ENCODE assay signal across 8 mouse cellular contexts in genomic region chr4:131825830-131826229, GRCm38 (mm10). TPM values are rescaled to one million over a fixed set of nuclear protein-coding genes. Genes with fewer than 3 reads are reported as not detected.
DNase-seq lines count a peak whose midpoint lies in the region; TF ChIP-seq lines count a peak whose summit lies in the region.

No protein-coding gene starts in this region.

- TF ChIP-seq CTCF in testis, adult 2 months (IDR thresholded peaks at IDR 0.05; ENCODE audit: control insufficient read depth, insufficient read depth, insufficient replicate concordance, low read depth, low read length), result peak; percentile 86; the same call in 1 of the 2 replicates
- TF ChIP-seq CTCF in small intestine, adult 2 months (IDR thresholded peaks at IDR 0.05; ENCODE audit: extremely low read depth, insufficient read length, insufficient replicate concordance, low read depth, low read length), result peak; percentile 72; the same call in 1 of the 2 replicates

- no peaks in the 10 kb centered on the region for H3K27me3 ChIP-seq in testis, adult 2 months (ENCODE audit: control insufficient read depth, insufficient read depth, low read length)
- no peaks in the 10 kb centered on the region for H3K27me3 ChIP-seq in small intestine, adult 2 months (ENCODE audit: control insufficient read depth, insufficient read depth, low read length)

- no peaks in the 10 kb centered on the region for H3K4me1 ChIP-seq in testis, adult 2 months (ENCODE audit: control insufficient read depth, insufficient read depth, low read length)
- peaks cover 4% of the 10 kb centered on the region for H3K4me1 ChIP-seq in small intestine, adult 2 months (ENCODE audit: control insufficient read depth, insufficient read depth, insufficient read length, low read length)

- no peak for TF ChIP-seq POLR2A in testis, adult 2 months (IDR thresholded peaks at IDR 0.05; ENCODE audit: control insufficient read depth, low read depth, low read length)
- TF ChIP-seq POLR2A in small intestine, adult 2 months (IDR thresholded peaks at IDR 0.05; ENCODE audit: low read depth, low read length), result no peak

- H3K4me3 ChIP-seq in testis, adult 2 months (ENCODE audit: control insufficient read depth, low read depth, low read length), result no peak overlapping the region
- no peak overlapping the region for H3K4me3 ChIP-seq in small intestine, adult 2 months (ENCODE audit: low read depth, low read length)

- DNase-seq in adrenal gland, adult 18-20 months (ENCODE audit: low spot score in 2 of 2), result peak; percentile 59 to 67
- DNase-seq in adrenal gland, adult 8-10 months, result no peak
- DNase-seq in testis, postnatal 14 days (ENCODE audit: low spot score), result no peak
- DNase-seq in kidney, postnatal 4 days, result peak; percentile 46 to 48
- DNase-seq in ovary, adult 18-20 months (ENCODE audit: low spot score), result no peak
- no peak for DNase-seq in left cerebral cortex, adult 8-10 months (ENCODE audit: low spot score in 2 of 2)

- no peak overlapping the region for H3K27ac ChIP-seq in testis, adult 2 months (ENCODE audit: control insufficient read depth, insufficient read depth, low read depth, low read length)
- no peak overlapping the region for H3K27ac ChIP-seq in small intestine, adult 2 months (ENCODE audit: insufficient read depth, low read depth, low read length)

- no peaks in the 10 kb centered on the region for H3K36me3 ChIP-seq in testis, adult 2 months (ENCODE audit: control insufficient read depth, insufficient read depth, low read length)
- no peaks in the 10 kb centered on the region for H3K36me3 ChIP-seq in small intestine, adult 2 months (ENCODE audit: control insufficient read depth, insufficient read depth, low read length)

- 24% methylated on average over 8 of the region's 8 CpGs for WGBS in small intestine, adult 2 months

RNA-seq across cellular contexts. Expression of gene Ptpru, which starts 12.3 kb away (rescaled TPM):
- total RNA-seq in adrenal gland, adult 18-20 months (2021), result 10 to 100 TPM; 49.3 to 55.5 TPM
- 10 to 100 TPM; 40.9 to 82.9 (median 63.9) TPM for total RNA-seq in adrenal gland, adult 8-10 months (2022)
- 2.5 and 3.1 TPM in 2 replicates for polyA plus RNA-seq in testis, adult 2 months (2012; rRNA removed)
- 4.2 and 5.4 TPM in 2 replicates for polyA plus RNA-seq in small intestine, adult 2 months (2012; rRNA removed)
- 10 to 100 TPM; 33.5 to 45.1 (median 43.5) TPM for total RNA-seq in left cerebral cortex, adult 8-10 months (2022)

RNA-seq across cellular contexts. Expression of gene Mecr, which starts 17.4 kb away (rescaled TPM):
- total RNA-seq in adrenal gland, adult 18-20 months (2021), result 100 to 1,000 TPM in 1 of 2 experiments, 10 to 100 TPM in 1; 94.4 to 162 TPM
- total RNA-seq in adrenal gland, adult 8-10 months (2022), result 10 to 100 TPM; 62.4 to 80.1 (median 74.6) TPM
- polyA plus RNA-seq in testis, adult 2 months (2012; rRNA removed), result 17.2 and 19.3 TPM in 2 replicates
- 20.9 and 23.1 TPM in 2 replicates for polyA plus RNA-seq in small intestine, adult 2 months (2012; rRNA removed)
- 10 to 100 TPM; 26.4 to 33.9 (median 31.3) TPM for total RNA-seq in left cerebral cortex, adult 8-10 months (2022)

RNA-seq across cellular contexts. Expression of gene Srsf4, which starts 47.6 kb away (rescaled TPM):
- 10 to 100 TPM; 59.7 to 62.5 TPM for total RNA-seq in adrenal gland, adult 18-20 months (2021)
- total RNA-seq in adrenal gland, adult 8-10 months (2022), result 10 to 100 TPM; 55.5 to 77.3 (median 63.0) TPM
- polyA plus RNA-seq in testis, adult 2 months (2012; rRNA removed), result 41.6 and 44.1 TPM in 2 replicates
- 16.3 and 31.5 TPM in 2 replicates for polyA plus RNA-seq in small intestine, adult 2 months (2012; rRNA removed)
- total RNA-seq in left cerebral cortex, adult 8-10 months (2022), result 10 to 100 TPM; 59.8 to 68.7 (median 65.7) TPM

Comparison
In these comparisons a context has a peak if more than half of its experiments do, and no peak if none do; other contexts are left out.
1. DNase-seq: peak in adrenal gland, adult 18-20 months (2 of 2) and kidney, postnatal 4 days (2 of 2); none in adrenal gland, adult 8-10 months (single experiment), testis, postnatal 14 days (single experiment), ovary, adult 18-20 months (single experiment) and left cerebral cortex, adult 8-10 months (0 of 2).